Mouse (Mus musculus) heart, embryonic 14.5 days (tissue): ENCODE data around the gene Zfp292. TPM values are rescaled to one million over a fixed set of nuclear protein-coding genes. Genes with fewer than 3 reads are reported as not detected.
A peak's percentile ranks its signal among the peaks of the same experiment; 100 is the strongest.
"Not testable (repeated sequence)": the region's sequence is repeated elsewhere in the genome, so short reads cannot be mapped to it uniquely, and the experiment has no call there.

Source experiments
- ATAC-seq: fragments of 200-750 bp; cut with Nextera tagmentation; 2 replicates; pipeline ENCODE4 v1.8.0; 2017; ENCODE audit warnings: low read depth, moderate TSS enrichment; ENCODE audit not compliant: insufficient number of reproducible peaks, insufficient read depth, low FRiP score
- H3K27ac ChIP-seq, 2 experiments: fragments of 200-500 bp in 1 of 2; fragments of 300-500 bp in 1 of 2; sonication (generic) in 1 of 2; replicated peaks in 1 of 2; 2 replicates each; pipeline ENCODE4 v1.5.1; 2012 to 2014; ENCODE audit warnings: low read depth in 2 of 2, low read length in 2 of 2, control low read depth in 1 of 2, mild to moderate bottlenecking in 1 of 2, mixed read lengths in 1 of 2; ENCODE audit not compliant: control insufficient read depth in 1 of 2, insufficient read depth in 1 of 2
- H3K27me3 ChIP-seq: fragments of 300-500 bp; sonication (generic); 2 replicates; pipeline ENCODE4 v1.6.1; 2014; ENCODE audit warnings: mild to moderate bottlenecking, low read length, control low read depth; ENCODE audit not compliant: control insufficient read depth, insufficient read depth
- H3K36me3 ChIP-seq: fragments of 300-500 bp; sonication (generic); 2 replicates; pipeline ENCODE4 v1.6.1; 2014; ENCODE audit warnings: mild to moderate bottlenecking, control low read depth, low read length, mixed read lengths; ENCODE audit not compliant: control insufficient read depth, insufficient read depth
- H3K4me1 ChIP-seq, 2 experiments: fragments of 200-500 bp in 1 of 2; fragments of 300-500 bp in 1 of 2; sonication (generic) in 1 of 2; 2 replicates each; pipeline ENCODE4 v1.6.1; 2012 to 2014; ENCODE audit warnings: low read length in 2 of 2, control low read depth in 1 of 2, mixed read lengths in 1 of 2; ENCODE audit not compliant: control insufficient read depth in 2 of 2, insufficient read depth in 2 of 2
- H3K4me2 ChIP-seq: fragments of 300-500 bp; sonication (generic); 2 replicates; pipeline ENCODE4 v1.6.1; 2014; ENCODE audit warnings: mild to moderate bottlenecking, low read length
- H3K4me3 ChIP-seq, 2 experiments: fragments of 200-500 bp in 1 of 2; fragments of 300-500 bp in 1 of 2; sonication (generic) in 1 of 2; 2 replicates each; pipeline ENCODE4 v1.5.1; 2012 to 2014; ENCODE audit warnings: low read length in 2 of 2, mild to moderate bottlenecking in 2 of 2, control low read depth in 1 of 2, low read depth in 1 of 2, moderate library complexity in 1 of 2; ENCODE audit not compliant: control insufficient read depth in 1 of 2, insufficient read depth in 1 of 2
- H3K9ac ChIP-seq: fragments of 300-500 bp; sonication (generic); 2 replicates; pipeline ENCODE4 v1.6.1; 2014; ENCODE audit warnings: mild to moderate bottlenecking, low read length
- H3K9me3 ChIP-seq: fragments of 300-500 bp; sonication (generic); 2 replicates; pipeline ENCODE4 v1.6.1; 2016; ENCODE audit warnings: low read length, control low read depth; ENCODE audit not compliant: control insufficient read depth
- WGBS: fragments of 180-500 bp; shearing (Covaris S2); extraction: QIAGEN DNeasy Blood & Tissue Kit; methylation state at CpG from one replicate; pipeline ENCODE4 v1.1.7; 2014; 5-methylcytosine and 5-hydroxymethylcytosine counted together
- polyA plus RNA-seq: library from polyadenylated mRNA; unstranded; fragments of >200 nt; fragmentation: Nextera tagmentation; extraction: Ambion mirVana; gene quantifications from 2 replicates; pipeline ENCODE4 v1.2.1, GENCODE M21; 2014

Gene Zfp292
- polyA plus RNA-seq, 1 experiment from 2014 or later: 17.8 TPM

- Histone ChIP-seq H3K27ac (no peak overlapping the region), H3K4me1 (no peaks in the 10 kb centered on the region; a peak in 1 of 4 replicates), H3K4me2 (no peak overlapping the region), H3K27me3 (no peaks in the 10 kb centered on the region), H3K9me3 (0 out of 2 replicates have a peak, but pooled peaks cover 4% of the 10 kb centered on the region), H3K4me3 (no peak overlapping the region), H3K36me3 (no peaks in the 10 kb centered on the region), H3K9ac (no peak overlapping the region)
- WGBS: 67% methylated on average over 4 of the region's 4 CpGs
- no peak for ATAC-seq
Observed at GRCm38 (mm10) chr4:34906151-34906550, 23.4 kb upstream of the Zfp292 start.

GRCm38 (mm10) chr4:34905396-34905795 lies 22.6 kb upstream of the Zfp292 start:
- no peak for ATAC-seq
- H3K27ac ChIP-seq: no peak overlapping the region
- H3K4me1 ChIP-seq: no peaks in the 10 kb centered on the region; a peak in 1 of 4 replicates
- H3K4me2 ChIP-seq: no peak overlapping the region
- H3K36me3 ChIP-seq: no peaks in the 10 kb centered on the region
- no peak overlapping the region for H3K4me3 ChIP-seq
- WGBS: 73% methylated on average over 5 of the region's 5 CpGs
- H3K27me3 ChIP-seq: no peaks in the 10 kb centered on the region
- no peak overlapping the region for H3K9ac ChIP-seq
- 0 out of 2 replicates have a peak, but pooled peaks cover 4% of the 10 kb centered on the region for H3K9me3 ChIP-seq

- H3K9ac ChIP-seq, H3K4me1 ChIP-seq, H3K27ac ChIP-seq, H3K27me3 ChIP-seq, H3K4me2 ChIP-seq, H3K9me3 ChIP-seq, ATAC-seq, H3K36me3 ChIP-seq, H3K4me3 ChIP-seq: not testable (repeated sequence)
- 50% methylated on average over 3 of the region's 3 CpGs for WGBS
Observed at GRCm38 (mm10) chr4:34901582-34901981, 18.8 kb upstream of the Zfp292 start.

- H3K4me1 ChIP-seq: no peaks in the 10 kb centered on the region; a peak in 1 of 4 replicates
- H3K36me3 ChIP-seq: no peaks in the 10 kb centered on the region
- no peak overlapping the region for H3K4me3 ChIP-seq
- H3K27me3 ChIP-seq: no peaks in the 10 kb centered on the region
- no peak overlapping the region for H3K4me2 ChIP-seq
- H3K9ac ChIP-seq: no peak overlapping the region
- no peak overlapping the region for H3K27ac ChIP-seq
- WGBS: 71% methylated on average over 4 of the region's 4 CpGs
- 0 out of 2 replicates have a peak, but pooled peaks cover 4% of the 10 kb centered on the region for H3K9me3 ChIP-seq
- ATAC-seq: no peak
Observed at GRCm38 (mm10) chr4:34901166-34901565, 18.4 kb upstream of the Zfp292 start.

- Histone ChIP-seq H3K36me3 (no peaks in the 10 kb centered on the region), H3K9ac (no peak overlapping the region), H3K27ac (no peak overlapping the region), H3K4me1 (no peaks in the 10 kb centered on the region; a peak in 1 of 4 replicates), H3K27me3 (no peaks in the 10 kb centered on the region), H3K4me2 (no peak overlapping the region; the same call in 1 of the 2 replicates), H3K4me3 (no peak overlapping the region), H3K9me3 (0 out of 2 replicates have a peak, but pooled peaks cover under 1% of the 10 kb centered on the region)
- ATAC-seq: 0 out of 2 replicates have a peak, but pooled peaks have one; percentile 47
- WGBS: 44% methylated on average over 9 of the region's 9 CpGs
Observed at GRCm38 (mm10) chr4:34900155-34900554, 17.4 kb upstream of the Zfp292 start.

GRCm38 (mm10) chr4:34899322-34899721 lies 16.6 kb upstream of the Zfp292 start:
- 89% methylated on average over 1 of the region's 1 CpGs for WGBS
- H3K36me3 ChIP-seq: no peaks in the 10 kb centered on the region
- H3K4me1 ChIP-seq: no peaks in the 10 kb centered on the region; a peak in 1 of 4 replicates
- H3K9ac ChIP-seq: no peak overlapping the region
- ATAC-seq: no peak
- H3K27me3 ChIP-seq: no peaks in the 10 kb centered on the region
- H3K9me3 ChIP-seq: no peaks in the 10 kb centered on the region
- H3K27ac ChIP-seq: no peak overlapping the region
- no peak overlapping the region for H3K4me3 ChIP-seq
- H3K4me2 ChIP-seq: no peak overlapping the region

- H3K4me2 ChIP-seq: no peak overlapping the region
- no peaks in the 10 kb centered on the region for H3K36me3 ChIP-seq
- H3K9me3 ChIP-seq: no peaks in the 10 kb centered on the region
- H3K9ac ChIP-seq: no peak overlapping the region
- H3K27me3 ChIP-seq: no peaks in the 10 kb centered on the region
- WGBS: 57% methylated on average over 2 of the region's 2 CpGs
- no peak for ATAC-seq
- H3K27ac ChIP-seq: no peak overlapping the region
- no peaks in the 10 kb centered on the region; a peak in 1 of 4 replicates for H3K4me1 ChIP-seq
- H3K4me3 ChIP-seq: no peak overlapping the region
Observed at GRCm38 (mm10) chr4:34898497-34898896, 15.7 kb upstream of the Zfp292 start.

- no peak within 1 kb of the TSS for H3K4me2 ChIP-seq
- H3K27me3 ChIP-seq: no peaks in the 10 kb centered on the region; the same call in 1 of the 2 replicates
- H3K4me1 ChIP-seq: peaks cover 0 to 7% of the 10 kb centered on the region in 2 experiments; a peak in 1 of 4 replicates
- no peaks in the 10 kb centered on the region for H3K36me3 ChIP-seq
- no peak within 1 kb of the TSS for H3K9ac ChIP-seq
- no peak within 1 kb of the TSS for H3K27ac ChIP-seq
- no peaks in the 10 kb centered on the region for H3K9me3 ChIP-seq
- WGBS: 78% methylated on average over 1 of the region's 1 CpGs
- no peak for ATAC-seq
- H3K4me3 ChIP-seq: no peak within 1 kb of the TSS
Observed at GRCm38 (mm10) chr4:34893479-34893878, 10.7 kb upstream of the Zfp292 start, which contains the start of gene Cga. Gene Cga (plus strand): TSS chr4:34893779.
